Mouse (Mus musculus) liver, postnatal 0 days (tissue): ENCODE results near the gene Trpc4ap.

Source experiments
- CTCF ChIP-seq: sonication (generic); IDR thresholded peaks from 2 replicates; pipeline ENCODE4 v1.5.1; 2016; ENCODE audit warnings: antibody characterized with exemption, low read depth
- EP300 ChIP-seq: IDR thresholded peaks from 2 replicates; pipeline ENCODE4 v1.6.1; 2016; ENCODE audit warnings: antibody characterized with exemption, low read depth, mild to moderate bottlenecking

GRCm38 (mm10) chr2:155613953-155614352 is 78.2 kb downstream of the Trpc4ap start:
- TF ChIP-seq EP300 = no peak
- no peak for TF ChIP-seq CTCF
